Mouse (Mus musculus) erythroblast, embryonic 14.5 days (primary cell): ENCODE results near the gene Myh9.

ENCODE experiments used
- GATA1 ChIP-seq: IDR thresholded peaks from 2 replicates; pipeline ENCODE4 v1.6.1; 2012; ENCODE audit warnings: low read length, inconsistent platforms, mixed read lengths
- TAL1 ChIP-seq: IDR thresholded peaks from 3 replicates; pipeline ENCODE4 v1.6.1; 2012; ENCODE audit warnings: low read length, inconsistent platforms, mixed read lengths

DNA sequence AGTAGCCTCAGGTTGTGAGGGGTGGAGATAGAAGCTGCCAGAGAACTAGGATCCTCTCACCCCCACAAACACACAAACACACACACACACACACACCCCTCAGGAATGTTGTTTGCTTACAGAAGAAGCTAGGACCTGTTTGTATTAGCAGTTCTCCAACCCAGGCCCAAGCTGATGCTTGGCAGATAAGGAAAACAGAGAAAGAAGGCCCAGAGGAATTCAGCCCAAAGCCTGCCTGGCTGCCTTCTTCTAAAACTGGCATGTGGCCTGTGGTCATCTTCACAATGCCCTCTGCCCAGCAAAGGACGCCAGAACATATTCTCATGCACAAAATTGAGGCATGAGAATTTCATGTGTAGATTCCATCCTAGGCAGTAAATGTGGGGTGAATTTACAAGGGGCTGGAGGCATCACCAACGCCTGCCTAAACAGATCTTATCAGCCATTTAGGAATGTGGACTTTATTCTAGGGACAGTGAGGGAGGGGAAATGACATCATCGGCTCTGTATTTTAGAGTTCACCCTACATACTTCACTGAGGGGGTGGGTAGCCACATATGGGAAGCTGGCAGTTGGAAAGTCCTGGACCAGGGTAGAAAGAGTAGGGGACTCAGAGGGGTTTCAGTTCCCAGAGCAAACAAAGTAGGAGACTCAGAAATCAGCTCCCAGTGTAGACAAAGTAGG, 21.4 kb downstream of the Myh9 start:
- TF ChIP-seq GATA1 = no peak
- no peak for TF ChIP-seq TAL1
